Mouse (Mus musculus) left cerebral cortex, adult 9 months (tissue): ENCODE results near the gene Bhlhb9.
"Not testable (repeated sequence)": the region's sequence is repeated elsewhere in the genome, so short reads cannot be mapped to it uniquely, and the experiment has no call there.

Experiments used
- DNase-seq, 2 experiments: peaks; one replicate each; pipeline ENCODE4 v3.0.0; 2022; ENCODE audit warnings: low spot score in 2 of 2

Bhlhb9 gene

DNA sequence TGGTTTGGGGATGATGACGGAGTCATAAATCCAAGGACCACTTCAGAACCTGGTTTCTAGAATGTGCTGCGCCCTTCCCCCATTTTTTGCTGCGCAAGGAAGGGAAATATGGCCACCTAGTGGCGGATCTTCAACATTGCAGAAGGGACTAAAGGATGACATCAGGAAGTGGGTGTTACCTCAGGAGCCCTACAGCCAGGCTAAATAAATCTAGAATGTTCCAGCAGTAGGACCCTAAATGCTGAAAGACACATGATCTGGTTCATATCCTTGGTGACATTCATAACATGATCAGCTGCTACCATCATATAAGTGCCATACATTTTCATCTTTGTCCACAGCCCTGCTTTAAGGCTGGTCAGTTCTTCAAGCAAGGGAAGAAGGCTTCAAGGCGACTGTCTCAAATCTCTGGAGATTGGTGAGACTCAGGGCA is at the start of gene Bhlhb9:
TSS of gene Bhlhb9 (plus strand) at position 383 of the 433 bp plus-strand sequence.
- peak; percentile 25 to 65 for DNase-seq

DNA sequence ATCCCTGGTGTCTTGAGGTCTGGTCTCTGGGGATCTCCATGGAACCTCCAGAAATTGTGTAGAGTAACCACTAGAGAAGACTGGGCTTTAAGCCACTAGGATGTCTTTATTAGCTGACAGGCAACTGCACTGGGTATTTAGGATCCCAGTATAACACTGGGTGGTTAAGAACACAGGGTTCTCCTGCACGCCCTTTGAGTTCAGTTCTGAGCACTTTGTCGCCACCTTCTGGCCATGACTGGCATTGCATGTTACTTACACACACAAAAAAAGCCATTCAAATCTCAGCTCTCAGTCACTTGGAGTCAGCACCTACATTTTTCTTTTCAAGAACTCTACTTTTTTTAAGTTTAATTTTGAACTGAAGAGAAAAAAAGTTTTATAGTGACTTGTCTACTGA is 44.6 kb upstream of the Bhlhb9 start:
- peak in 1 of 2 experiments; percentile 79 for DNase-seq

DNA sequence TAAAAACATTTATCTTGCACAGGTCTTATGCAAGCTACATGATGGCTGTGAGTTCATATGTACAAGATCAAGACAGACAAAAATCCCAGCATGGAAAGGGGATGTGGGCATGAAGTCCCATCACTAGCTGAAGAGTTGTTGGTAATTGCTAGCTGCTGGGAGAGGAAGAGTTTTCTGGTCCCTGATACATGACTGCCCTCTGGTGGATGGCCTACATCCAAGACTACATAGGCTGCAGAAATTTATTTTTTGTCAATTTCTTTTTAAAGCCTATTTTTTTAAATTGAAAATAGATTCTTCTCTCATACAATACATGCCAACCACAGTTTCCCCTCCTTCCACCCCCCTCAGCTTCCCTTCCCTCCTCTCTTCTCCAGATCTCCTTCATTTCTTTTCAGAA is 35.7 kb upstream of the Bhlhb9 start:
- peak in 1 of 2 experiments; percentile 35 for DNase-seq

DNA sequence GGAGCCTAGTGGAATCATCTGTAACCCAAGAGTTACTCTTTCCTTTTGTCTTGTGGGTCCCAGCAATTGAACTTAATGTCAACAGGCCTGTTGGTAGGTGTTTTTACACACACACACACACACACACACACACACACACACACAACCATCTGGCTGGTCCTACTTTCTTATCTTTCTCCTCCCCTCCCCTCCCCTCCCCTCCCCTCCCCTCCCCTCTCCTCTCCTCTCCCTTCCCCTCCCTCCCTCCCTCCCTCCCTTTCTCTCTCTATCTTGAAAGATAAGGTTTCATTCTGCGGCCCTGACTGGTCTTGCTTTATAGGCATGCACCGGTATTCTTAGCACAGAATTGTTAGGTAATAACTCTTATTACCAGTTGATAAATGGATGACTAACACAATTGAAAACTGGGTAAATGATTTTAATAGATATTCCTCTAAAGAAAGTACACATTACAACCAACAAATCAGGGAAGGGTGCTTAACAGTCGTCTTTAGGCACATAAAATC is 29.3 kb upstream of the Bhlhb9 start:
- DNase-seq = no peak

DNA sequence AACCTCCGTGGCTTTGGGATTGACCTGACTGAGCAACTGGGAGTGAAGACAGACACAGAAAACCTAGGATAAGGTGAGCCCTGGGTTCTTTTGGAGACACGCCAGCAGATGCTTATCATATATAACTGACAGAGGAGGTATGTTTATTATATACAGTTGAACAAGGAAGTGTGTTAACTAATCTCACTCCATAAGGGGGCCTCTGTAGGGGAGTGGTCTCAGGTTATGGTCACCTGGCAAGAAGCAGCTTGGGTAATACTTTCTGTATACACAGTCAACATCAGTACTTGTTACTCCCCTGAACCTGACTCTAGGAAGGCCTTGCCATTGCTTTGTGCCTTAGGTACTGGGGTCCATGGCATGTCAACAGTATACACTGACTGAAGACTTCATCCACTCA is 28.8 kb upstream of the Bhlhb9 start:
- DNase-seq = no peak

DNA sequence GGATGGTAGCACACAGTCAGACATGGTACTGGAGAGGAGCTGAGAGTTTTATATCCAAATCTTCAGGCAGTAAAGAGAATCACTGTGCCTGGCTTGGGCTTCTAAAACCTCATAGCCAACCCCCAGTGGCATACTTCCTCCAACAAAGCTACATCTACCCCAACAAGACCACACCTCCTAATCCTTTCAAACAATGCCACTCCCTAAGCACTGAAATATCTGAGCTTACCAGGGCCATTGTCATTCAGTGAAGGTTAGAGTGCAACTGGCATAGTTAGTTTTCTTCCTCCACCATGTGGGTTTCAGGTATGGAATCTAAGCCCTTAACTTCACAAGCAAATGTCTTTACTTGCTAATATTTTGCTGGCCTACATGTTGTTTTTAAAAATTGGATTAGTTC is 5.9 kb upstream of the Bhlhb9 start:
- no peak for DNase-seq

DNA sequence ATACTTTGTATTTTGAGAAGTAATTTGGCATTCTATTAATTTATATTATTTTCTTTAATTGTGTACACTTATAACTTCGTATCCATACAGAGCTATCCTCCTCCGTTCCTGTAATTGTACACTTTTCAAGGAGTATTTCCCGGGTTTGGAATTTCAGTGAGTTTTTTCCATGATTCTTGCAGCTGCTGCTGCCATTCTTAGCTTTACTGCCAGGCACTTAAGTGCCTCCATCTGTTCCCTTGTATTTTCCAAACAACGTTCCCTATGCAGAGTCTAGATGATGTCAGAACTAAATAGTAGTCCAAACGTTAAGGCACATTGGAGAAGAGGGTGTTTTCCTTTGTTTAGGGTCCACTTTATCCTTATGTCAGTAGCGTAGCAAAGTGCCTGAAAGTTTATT is 5.1 kb upstream of the Bhlhb9 start:
- DNase-seq = no peak

DNA sequence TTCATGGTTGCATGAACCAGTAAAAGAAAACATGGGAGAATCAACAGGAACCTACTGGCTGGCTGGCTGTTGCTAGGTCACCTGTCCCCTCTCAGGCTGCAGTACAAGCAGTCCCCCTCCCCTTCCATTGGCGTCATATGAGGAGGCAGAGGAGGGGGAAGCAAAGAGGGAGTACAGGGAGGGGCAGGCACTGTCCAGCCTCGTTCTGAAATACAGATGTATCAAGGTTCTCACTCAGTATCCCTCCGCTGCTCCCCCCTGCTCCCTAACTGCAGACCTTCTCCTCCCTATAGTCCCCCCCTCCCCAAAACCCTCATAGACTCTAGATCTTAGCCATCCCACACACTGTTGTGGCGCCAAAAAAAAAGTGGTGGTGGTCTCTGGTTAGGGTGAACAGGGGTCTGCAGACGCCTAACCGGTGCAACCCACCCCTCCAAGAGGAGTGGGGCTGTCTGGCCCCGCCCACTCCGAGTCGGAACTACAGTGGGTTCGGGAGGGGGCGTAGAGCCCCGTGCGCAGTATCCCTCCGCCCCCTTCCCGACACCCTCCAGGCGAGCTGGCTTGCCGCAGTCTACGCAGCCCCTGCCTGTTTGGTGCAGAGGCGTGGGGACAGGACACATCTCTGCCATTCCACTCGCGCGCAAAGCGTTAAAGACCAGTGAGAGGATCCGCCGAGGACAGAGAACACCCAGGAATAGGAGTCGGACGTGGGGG is 1.6 kb upstream of the Bhlhb9 start:
- DNase-seq = peak; percentile 23 to 51

DNA sequence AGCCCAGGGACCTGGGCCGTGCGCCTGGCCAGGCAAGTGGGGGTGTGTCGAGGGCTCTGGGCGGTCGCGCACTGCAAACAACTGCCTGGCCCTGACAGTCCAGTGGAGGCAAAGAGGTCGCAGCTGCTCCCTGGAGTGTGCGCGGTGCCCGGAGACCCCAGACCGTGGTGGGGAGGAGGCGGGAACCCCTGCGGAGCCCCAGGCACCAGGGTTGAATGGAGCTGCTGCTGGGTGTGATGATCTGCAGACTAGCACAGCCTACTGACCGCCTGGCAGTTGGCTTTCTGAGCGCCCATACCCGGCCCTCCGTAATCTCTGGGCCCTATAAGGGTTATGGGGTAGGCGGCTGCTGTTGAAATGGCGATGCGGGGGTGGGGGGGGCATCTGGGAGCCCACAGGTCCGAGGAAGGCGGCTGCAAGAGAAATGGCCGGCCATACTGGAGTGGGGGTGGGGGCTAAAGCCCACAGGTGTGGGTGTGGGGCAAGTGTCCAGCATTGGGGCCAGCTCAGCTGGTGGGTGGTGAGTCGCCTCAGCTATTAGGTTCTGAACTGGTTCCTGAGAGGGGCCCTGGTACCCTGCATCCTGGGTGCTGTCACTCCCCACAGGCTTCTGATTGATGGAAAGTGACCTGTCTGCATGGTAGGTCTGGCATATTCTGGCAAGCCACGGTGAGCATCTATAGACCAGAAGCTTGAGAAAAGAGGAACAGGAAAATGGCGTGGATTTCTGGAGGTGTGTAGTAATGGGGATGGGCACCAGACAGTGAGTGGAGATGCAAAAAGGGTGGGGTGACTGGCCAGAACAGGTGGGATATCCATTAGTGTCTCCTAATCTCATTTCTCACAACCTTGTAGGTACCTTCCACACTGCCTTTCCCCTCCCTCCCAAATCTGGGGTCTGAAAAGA is 836 bp upstream of the Bhlhb9 start:
- DNase-seq = not testable (repeated sequence)

DNA sequence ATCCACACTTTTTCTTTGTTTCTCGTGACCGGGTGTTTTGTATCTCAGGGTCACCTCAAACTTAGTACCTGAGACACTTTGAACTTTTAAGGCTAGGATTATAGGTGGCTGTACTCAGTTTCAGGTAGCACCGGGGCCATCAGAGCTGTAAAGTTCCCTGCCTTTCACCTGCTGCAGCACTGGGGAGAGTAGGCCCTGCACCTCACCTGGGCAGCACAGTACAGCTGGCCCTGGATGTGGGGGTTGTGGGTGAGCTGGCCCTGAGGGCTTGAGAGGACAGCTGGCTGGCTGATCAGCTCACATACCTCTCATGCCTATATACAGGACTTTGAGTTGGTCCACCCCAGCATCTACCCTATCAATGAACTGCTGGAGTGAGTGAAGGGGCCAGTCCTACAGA is 6.8 kb downstream of the Bhlhb9 start:
- DNase-seq = no peak

DNA sequence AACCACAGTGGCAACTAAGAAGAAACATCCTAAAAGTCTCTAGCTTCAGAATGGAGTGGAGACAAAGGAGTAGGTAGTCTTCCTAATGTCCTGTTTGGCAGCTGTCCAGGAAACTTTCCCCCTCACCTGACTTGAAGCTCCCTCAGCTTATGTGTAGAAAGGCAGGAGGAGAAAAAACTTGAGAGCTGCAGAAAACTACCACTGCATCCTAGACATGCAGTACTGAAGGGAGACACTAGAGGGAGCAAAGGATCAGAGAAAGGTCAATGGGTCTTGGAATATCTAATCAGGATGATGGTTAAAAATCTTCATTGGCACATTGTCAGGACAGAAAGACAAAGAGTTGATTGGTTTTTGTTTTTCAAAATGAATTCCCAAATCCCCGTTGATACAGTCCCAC is 8.4 kb downstream of the Bhlhb9 start:
- peak in 1 of 2 experiments; percentile 59 for DNase-seq

DNA sequence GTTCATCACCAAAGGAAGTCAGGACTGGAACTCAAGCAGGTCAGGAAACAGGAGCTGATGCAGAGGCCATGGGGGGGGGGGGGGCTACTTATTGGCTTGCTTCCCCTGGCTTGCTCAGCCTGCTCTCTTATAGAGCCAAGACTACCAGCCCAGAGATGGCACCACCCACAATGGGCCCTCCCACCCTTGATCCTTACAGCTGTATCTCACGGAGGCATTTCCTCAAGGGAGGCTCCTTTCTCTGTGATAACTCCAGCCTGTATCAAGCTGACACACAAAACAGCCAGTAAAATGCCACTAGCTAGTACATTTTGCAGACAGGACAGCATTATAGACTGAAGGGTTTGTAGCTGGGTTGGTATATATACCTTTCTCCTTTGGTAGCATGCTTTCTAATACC is 38.5 kb downstream of the Bhlhb9 start:
- DNase-seq = not testable (repeated sequence)

DNA sequence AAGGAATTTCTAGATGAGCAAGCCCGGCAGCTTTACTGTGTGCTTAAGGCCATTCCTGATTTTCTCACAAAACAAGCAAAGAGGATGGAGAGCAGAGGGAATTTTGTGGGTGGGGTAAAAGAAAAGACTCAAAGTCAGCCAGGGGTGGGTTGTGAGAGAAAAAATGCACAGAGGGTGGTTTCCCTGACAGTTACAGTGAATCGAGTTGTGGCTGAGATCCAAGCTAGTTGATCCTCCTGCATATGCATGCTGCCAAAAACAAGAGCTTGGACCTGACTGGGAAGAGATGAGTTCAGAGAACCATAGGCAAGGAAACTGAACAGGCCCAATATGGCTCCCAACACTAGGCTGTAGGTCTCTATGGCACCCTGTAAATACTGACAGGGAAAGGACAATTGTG is 40.5 kb downstream of the Bhlhb9 start:
- no peak for DNase-seq

DNA sequence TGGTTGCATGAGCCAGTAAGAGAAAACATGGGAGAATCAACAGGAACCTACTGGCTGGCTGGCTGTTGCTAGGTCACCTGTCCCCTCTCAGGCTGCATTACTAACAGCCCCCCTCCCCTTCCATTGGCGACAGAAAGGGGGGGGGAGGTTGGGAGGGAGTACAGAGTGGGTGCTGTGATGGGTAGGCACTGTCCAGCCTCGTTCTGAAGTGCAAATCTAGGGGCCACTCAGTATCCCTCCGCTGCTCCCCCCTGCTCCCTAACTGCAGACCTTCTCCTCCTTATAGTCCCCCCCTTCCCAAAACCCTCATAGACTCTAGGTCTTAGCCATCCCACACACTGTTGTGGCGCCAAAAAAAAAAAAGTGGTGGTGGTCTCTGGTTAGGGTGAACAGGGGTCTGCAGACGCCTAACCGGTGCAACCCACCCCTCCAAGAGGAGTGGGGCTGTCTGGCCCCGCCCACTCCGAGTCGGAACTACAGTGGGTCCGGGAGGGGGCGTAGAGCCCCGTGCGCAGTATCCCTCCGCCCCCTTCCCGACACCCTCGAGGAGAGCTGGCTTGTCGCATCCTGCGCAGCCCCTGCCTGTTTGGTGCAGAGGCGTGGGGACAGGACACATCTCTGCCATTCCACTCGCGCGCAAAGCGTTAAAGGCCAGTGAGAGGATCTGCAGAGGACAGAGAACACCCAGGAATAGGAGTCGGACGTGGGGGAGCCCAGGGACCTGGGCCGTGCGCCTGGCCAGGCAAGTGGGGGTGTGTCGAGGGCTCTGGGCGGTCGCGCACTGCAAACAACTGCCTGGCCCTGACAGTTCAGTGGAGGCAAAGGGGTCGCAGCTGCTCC is 41.3 kb downstream of the Bhlhb9 start, which contains the start of gene Gprasp2:
TSS of gene Gprasp2 (plus strand) at position 514 of the 840 bp plus-strand sequence.
- DNase-seq = peak in 1 of 2 experiments; percentile 59

DNA sequence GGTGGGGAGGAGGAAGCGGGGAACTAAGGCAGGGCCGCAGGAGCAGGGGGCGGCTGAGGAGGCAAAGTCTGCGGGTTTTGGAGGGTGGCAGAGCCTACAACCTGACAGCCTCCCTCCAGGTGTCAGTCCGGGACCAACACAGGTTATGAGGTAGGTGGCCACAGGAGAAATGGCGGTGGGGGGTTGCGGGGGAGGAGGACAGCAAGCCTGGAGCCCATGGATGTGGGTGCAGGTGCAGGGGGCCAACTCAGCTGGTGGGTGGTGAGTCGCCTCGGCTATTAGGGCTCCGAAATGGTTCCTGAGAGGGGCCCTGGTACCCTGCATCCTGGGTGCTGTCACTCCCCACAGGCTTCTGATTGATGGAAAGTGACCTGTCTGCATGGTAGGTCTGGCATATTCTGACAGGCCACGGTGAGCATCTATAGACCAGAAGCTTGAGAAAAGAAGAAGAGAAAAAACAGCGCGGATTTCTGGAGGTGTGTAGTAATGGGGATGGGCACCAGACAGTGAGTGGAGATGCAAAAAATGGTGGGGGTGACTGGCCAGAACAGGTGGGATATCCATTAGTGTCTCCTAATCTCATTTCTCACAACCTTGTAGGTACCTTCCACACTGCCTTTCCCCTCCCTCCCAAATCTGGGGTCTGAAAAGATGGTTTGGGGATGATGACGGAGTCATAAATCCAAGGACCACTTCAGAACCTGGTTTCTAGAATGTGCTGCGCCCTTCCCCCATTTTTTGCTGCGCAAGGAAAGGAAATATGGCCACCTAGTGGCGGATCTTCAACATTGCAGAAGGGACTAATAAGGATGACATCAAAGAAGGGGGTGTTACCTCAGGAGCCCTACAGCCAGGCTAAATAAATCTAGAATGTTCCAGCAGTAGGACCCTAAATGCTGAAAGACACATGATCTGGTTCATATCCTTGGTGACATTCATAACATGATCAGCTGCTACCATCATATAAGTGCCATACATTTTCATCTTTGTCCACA is 42.3 kb downstream of the Bhlhb9 start:
- DNase-seq = peak in 1 of 2 experiments; percentile 59

DNA sequence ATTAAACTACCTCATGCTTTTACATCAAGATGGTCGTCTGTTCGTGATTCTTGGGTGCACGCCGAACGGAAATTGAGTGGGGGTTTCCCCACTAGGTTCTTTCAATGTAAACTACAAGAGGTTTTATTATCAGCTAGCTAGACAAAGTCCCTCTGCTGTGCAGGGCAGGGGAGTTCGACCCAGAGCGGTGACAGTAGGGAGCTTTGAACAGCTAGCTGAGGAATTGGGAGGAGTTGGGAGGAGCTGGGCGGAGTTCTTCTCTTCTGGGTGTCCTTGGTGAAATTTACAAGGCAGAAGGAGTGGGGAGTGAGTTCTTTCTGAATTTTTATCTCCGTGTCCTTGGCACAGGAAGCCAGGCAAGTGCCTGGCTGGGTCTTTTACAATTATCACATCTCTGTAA is 69.4 kb downstream of the Bhlhb9 start:
- DNase-seq = not testable (repeated sequence)

DNA sequence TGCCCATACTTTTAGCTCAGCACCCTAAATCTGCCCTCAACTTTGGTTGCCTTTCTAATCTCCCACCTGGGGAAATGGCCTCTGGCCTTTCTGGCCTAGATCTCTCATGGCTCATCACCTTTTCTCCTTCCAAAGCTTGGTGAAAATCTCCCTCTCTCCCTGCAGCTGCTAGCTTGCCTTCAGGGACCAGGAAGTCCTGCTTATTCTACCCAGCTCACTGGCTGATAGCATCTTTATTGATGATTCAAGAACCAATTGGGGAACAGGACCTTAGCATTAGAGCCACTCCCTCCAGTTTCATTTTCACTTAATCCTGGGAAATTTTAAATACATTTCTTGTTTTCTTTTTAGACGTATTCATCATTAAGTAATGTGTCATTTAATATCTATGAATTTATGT is 79.3 kb downstream of the Bhlhb9 start:
- DNase-seq = no peak

DNA sequence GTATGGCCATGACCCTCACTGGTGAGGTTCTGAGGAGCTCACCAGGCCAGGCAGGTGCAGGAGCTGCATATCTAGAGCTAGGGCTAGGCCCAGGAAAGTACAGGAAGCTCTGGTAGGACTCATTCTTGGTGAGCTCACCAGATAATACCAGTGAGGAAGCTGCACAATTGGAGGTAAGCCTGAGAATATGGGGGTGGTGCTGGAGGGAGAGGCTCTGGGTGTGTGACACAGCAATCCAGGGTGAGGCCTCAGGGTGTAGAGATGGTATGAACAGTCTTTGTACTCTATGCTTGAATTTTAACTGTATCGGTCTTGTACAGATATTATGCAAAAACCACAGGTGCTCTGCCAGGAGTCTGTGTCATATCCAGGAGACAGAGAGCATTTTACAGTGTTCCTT is 82.2 kb downstream of the Bhlhb9 start:
- DNase-seq = no peak

DNA sequence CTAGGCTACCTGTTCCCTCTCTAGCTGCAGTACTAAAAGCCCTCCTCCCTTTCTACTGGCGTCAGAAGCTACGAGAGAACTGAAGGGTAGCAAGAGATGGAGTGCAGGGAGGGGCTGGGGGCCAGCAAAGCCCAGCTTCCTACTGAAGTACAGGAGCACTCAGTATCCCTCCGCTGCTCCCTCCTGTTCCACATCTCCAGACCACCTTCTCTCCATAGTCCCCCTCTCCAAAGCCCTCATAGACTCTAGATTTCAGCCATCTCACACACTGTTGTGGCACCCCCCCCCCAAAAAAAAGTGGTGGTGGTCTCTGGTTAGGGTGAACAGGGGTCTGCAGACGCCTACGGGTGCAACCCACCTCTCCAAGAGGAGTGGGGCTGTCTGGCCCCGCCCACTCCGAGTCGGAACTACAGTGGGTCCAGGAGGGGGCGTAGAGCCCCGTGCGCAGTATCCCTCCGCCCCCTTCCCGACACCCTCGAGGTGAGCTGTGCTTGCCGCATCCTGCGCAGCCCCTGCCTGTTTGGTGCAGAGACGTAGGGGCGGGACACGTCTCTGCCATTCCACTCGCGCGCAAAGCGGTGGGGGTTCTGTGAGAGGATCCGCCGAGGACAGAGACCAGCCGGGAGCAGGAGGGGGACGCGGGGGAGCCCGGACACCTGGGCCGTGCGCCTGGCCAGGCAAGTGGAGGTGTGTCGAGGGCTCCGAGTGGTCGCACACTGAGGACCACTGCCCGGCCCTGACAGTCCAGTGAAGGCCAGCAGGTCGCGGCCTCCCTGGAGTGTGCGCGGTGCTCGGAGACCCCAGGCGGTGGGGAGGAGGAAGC is 88.2 kb downstream of the Bhlhb9 start:
- peak; percentile 70 to 79 for DNase-seq

DNA sequence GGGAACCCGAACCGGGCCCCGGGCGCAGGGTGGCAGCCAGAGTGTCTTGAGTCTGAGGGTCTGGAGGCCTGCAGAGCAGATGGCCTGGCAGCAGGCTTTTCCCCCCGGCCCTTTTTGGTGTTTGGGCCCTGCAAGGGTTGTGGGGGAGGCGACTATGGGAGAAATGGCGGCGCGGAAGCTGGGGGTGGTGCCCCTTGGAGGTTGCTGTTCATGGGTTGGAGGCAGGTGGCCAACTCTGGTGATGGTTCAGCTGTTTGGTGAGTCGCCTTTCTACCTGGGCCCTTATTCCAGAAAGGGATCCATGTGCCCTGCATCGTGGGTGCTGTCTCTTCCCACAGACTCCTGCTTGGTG is 88.8 kb downstream of the Bhlhb9 start:
- DNase-seq = peak in 1 of 2 experiments; percentile 31
